Mouse (Mus musculus): ENCODE measurements around the gene Ebf1.

Gene Ebf1

GRCm38 (mm10) chr11:44949140-44949539, 332.0 kb downstream of the Ebf1 start:
- peak; percentile 29 for DNase-seq (ENCODE audit: inconsistent ontology term)

- no peak for DNase-seq (ENCODE audit: inconsistent ontology term)
Observed at GRCm38 (mm10) chr11:44950319-44950718, 333.2 kb downstream of the Ebf1 start.

- peak; percentile 43 for DNase-seq (ENCODE audit: inconsistent ontology term)
Observed at GRCm38 (mm10) chr11:44951506-44951905, 334.4 kb downstream of the Ebf1 start.

- no peak for DNase-seq (ENCODE audit: inconsistent ontology term)
Observed at GRCm38 (mm10) chr11:44953337-44953736, 336.2 kb downstream of the Ebf1 start.

GRCm38 (mm10) chr11:44953863-44954262, 336.7 kb downstream of the Ebf1 start:
- no peak for DNase-seq (ENCODE audit: inconsistent ontology term)

GRCm38 (mm10) chr11:44954362-44954761, 337.2 kb downstream of the Ebf1 start:
- DNase-seq (ENCODE audit: inconsistent ontology term): no peak

- DNase-seq (ENCODE audit: inconsistent ontology term): no peak
Observed at GRCm38 (mm10) chr11:44962746-44963440, 345.8 kb downstream of the Ebf1 start.

- DNase-seq (ENCODE audit: inconsistent ontology term): no peak
Observed at GRCm38 (mm10) chr11:44969011-44969410, 351.9 kb downstream of the Ebf1 start.

- DNase-seq (ENCODE audit: inconsistent ontology term): no peak
Observed at GRCm38 (mm10) chr11:44974271-44974670, 357.2 kb downstream of the Ebf1 start.

- no peak for DNase-seq (ENCODE audit: inconsistent ontology term)
Observed at GRCm38 (mm10) chr11:44975151-44975550, 358.0 kb downstream of the Ebf1 start.

GRCm38 (mm10) chr11:44976254-44976802, 359.2 kb downstream of the Ebf1 start:
- no peak for DNase-seq (ENCODE audit: inconsistent ontology term)

GRCm38 (mm10) chr11:44977921-44978397, 360.8 kb downstream of the Ebf1 start:
- DNase-seq (ENCODE audit: inconsistent ontology term): no peak

GRCm38 (mm10) chr11:44979391-44979790, 362.3 kb downstream of the Ebf1 start:
- no peak for DNase-seq (ENCODE audit: inconsistent ontology term)

- DNase-seq (ENCODE audit: inconsistent ontology term): no peak
Observed at GRCm38 (mm10) chr11:44982225-44982624, 365.1 kb downstream of the Ebf1 start.

GRCm38 (mm10) chr11:44983961-44984360, 366.8 kb downstream of the Ebf1 start:
- no peak for DNase-seq (ENCODE audit: inconsistent ontology term)

GRCm38 (mm10) chr11:44984381-44984780, 367.3 kb downstream of the Ebf1 start:
- DNase-seq (ENCODE audit: inconsistent ontology term): peak; percentile 41

- no peak for DNase-seq (ENCODE audit: inconsistent ontology term)
Observed at GRCm38 (mm10) chr11:44987796-44988195, 370.7 kb downstream of the Ebf1 start.

GRCm38 (mm10) chr11:45002681-45003286, 385.7 kb downstream of the Ebf1 start:
- no peak for DNase-seq (ENCODE audit: inconsistent ontology term)

GRCm38 (mm10) chr11:45003716-45004437, 386.8 kb downstream of the Ebf1 start:
- peak; percentile 2 for DNase-seq (ENCODE audit: inconsistent ontology term)

GRCm38 (mm10) chr11:45007311-45007710, 390.2 kb downstream of the Ebf1 start:
- no peak for DNase-seq (ENCODE audit: inconsistent ontology term)

GRCm38 (mm10) chr11:45008078-45008477, 391.0 kb downstream of the Ebf1 start:
- peak; percentile 65 for DNase-seq (ENCODE audit: inconsistent ontology term)

- DNase-seq (ENCODE audit: inconsistent ontology term): no peak
Observed at GRCm38 (mm10) chr11:45008760-45009159, 391.6 kb downstream of the Ebf1 start.
